Mouse (Mus musculus): ENCODE measurements around the gene Nyx. TPM values are rescaled to one million over a fixed set of nuclear protein-coding genes. Genes with fewer than 3 reads are reported as not detected.

Gene Nyx
- polyA plus RNA-seq, 1 experiment: 0.01 TPM

- Histone ChIP-seq H3K27me3 (ENCODE audit: control insufficient read depth, insufficient read depth, insufficient read length) (no peaks in the 10 kb centered on the region), H3ac (ENCODE audit: control insufficient read depth, insufficient read length) (no peak overlapping the region), H3K36me3 (ENCODE audit: control insufficient read depth, insufficient read depth) (no peaks in the 10 kb centered on the region), H3K4me2 (ENCODE audit: low read depth) (no peak overlapping the region), H3K4me3 (no peak overlapping the region), H3K79me2 (ENCODE audit: control insufficient read depth, insufficient read depth) (no peaks in the 10 kb centered on the region)
- no peak for TF ChIP-seq MYOD1 (IDR thresholded peaks at IDR 0.05; ENCODE audit: control insufficient read depth in 1 of 3, insufficient read length in 2 of 3, low read depth in 2 of 3)
- TF ChIP-seq SRF (IDR thresholded peaks at IDR 0.05; ENCODE audit: control insufficient read depth, insufficient read length, low read depth): no peak
- TF ChIP-seq TCF3 (IDR thresholded peaks at IDR 0.05; ENCODE audit: insufficient read length, low read depth): no peak
- no peak for TF ChIP-seq USF1 (IDR thresholded peaks at IDR 0.05; ENCODE audit: low read depth)
- TF ChIP-seq TCF12 (IDR thresholded peaks at IDR 0.05; ENCODE audit: insufficient read depth, poor library complexity, severe bottlenecking): no peak
- no peak for TF ChIP-seq POLR2A (IDR thresholded peaks at IDR 0.05; ENCODE audit: insufficient read length, low read depth)
- TF ChIP-seq MAX (IDR thresholded peaks at IDR 0.05; ENCODE audit: low read depth): no peak
- TF ChIP-seq REST (IDR thresholded peaks at IDR 0.05; ENCODE audit: insufficient read depth, insufficient read length): no peak
- TF ChIP-seq POLR2AphosphoS2 (IDR thresholded peaks at IDR 0.05; ENCODE audit: insufficient read length, low read depth): no peak
- TF ChIP-seq E2F4 (IDR thresholded peaks at IDR 0.05; ENCODE audit: insufficient read depth): no peak
- no peak for TF ChIP-seq MYOG (IDR thresholded peaks at IDR 0.05; ENCODE audit: control insufficient read depth in 1 of 3, insufficient read depth in 1 of 3, insufficient read length in 2 of 3, low read depth in 2 of 3)
- no peak for TF ChIP-seq CEBPB (IDR thresholded peaks at IDR 0.05; ENCODE audit: insufficient read depth, poor library complexity, severe bottlenecking)
These were observed 55.4 kb downstream of the Nyx start for GRCm38 (mm10) chrX:13521288-13521687.

Other genes with a start within 250 kb of the Nyx start
- gene Ddx3x, start 185.1 kb upstream of the Nyx start, polyA plus RNA-seq (2012; fragmentation: generic; extraction: Trizol): 38.9 TPM
- not detected for gene Gpr34, start 166.0 kb downstream of the Nyx start, polyA plus RNA-seq (2012; fragmentation: generic; extraction: Trizol)
- gene Gpr82, start 195.3 kb downstream of the Nyx start, polyA plus RNA-seq (2012; fragmentation: generic; extraction: Trizol): 0.01 TPM

Measured in myocyte (in vitro differentiated cells).